Mouse (Mus musculus): ENCODE measurements around the gene Rerg.

GRCm38 (mm10) chr6:137153021-137153420 lies 17.3 kb downstream of the Rerg start:
- TF ChIP-seq CTCF (IDR thresholded peaks at IDR 0.05; ENCODE audit: low read depth) (no peak), EP300 (IDR thresholded peaks at IDR 0.05; ENCODE audit: low read depth) (no peak)
